Mouse (Mus musculus): ENCODE data around the gene Tsc22d1.

Tsc22d1 gene

GRCm38 (mm10) chr14:76518217-76518616, 103.5 kb downstream of the Tsc22d1 start:
- DNase-seq (ENCODE audit: low read depth, low spot score): no peak

- peak; percentile 76 for DNase-seq (ENCODE audit: low read depth, low spot score)
Measured at GRCm38 (mm10) chr14:76520606-76521005, 105.8 kb downstream of the Tsc22d1 start.

- DNase-seq (ENCODE audit: low read depth, low spot score): peak; percentile 71
Measured at GRCm38 (mm10) chr14:76521308-76521707, 106.5 kb downstream of the Tsc22d1 start.

- DNase-seq (ENCODE audit: low read depth, low spot score): no peak
Measured at GRCm38 (mm10) chr14:76523344-76523743, 108.6 kb downstream of the Tsc22d1 start.

GRCm38 (mm10) chr14:76526467-76526866, 111.7 kb downstream of the Tsc22d1 start:
- peak; percentile 86 for DNase-seq (ENCODE audit: low read depth, low spot score)

- peak; percentile 45 for DNase-seq (ENCODE audit: low read depth, low spot score)
Measured at GRCm38 (mm10) chr14:76527030-76527719, 112.4 kb downstream of the Tsc22d1 start.

- peak; percentile 51 for DNase-seq (ENCODE audit: low read depth, low spot score)
Measured at GRCm38 (mm10) chr14:76527758-76528313, 113.1 kb downstream of the Tsc22d1 start.

- peak; percentile 84 for DNase-seq (ENCODE audit: low read depth, low spot score)
Measured at GRCm38 (mm10) chr14:76528641-76529040, 113.9 kb downstream of the Tsc22d1 start.

GRCm38 (mm10) chr14:76531027-76531660, 116.4 kb downstream of the Tsc22d1 start:
- no peak for DNase-seq (ENCODE audit: low read depth, low spot score)

GRCm38 (mm10) chr14:76532257-76533169, 117.8 kb downstream of the Tsc22d1 start:
- DNase-seq (ENCODE audit: low read depth, low spot score): no peak

- DNase-seq (ENCODE audit: low read depth, low spot score): no peak
Measured at GRCm38 (mm10) chr14:76533170-76533815, 118.5 kb downstream of the Tsc22d1 start.

- DNase-seq (ENCODE audit: low read depth, low spot score): peak; percentile 57
Measured at GRCm38 (mm10) chr14:76535096-76535495, 120.3 kb downstream of the Tsc22d1 start.

- no peak for DNase-seq (ENCODE audit: low read depth, low spot score)
Measured at GRCm38 (mm10) chr14:76536921-76537320, 122.2 kb downstream of the Tsc22d1 start.

- DNase-seq (ENCODE audit: low read depth, low spot score): no peak
Measured at GRCm38 (mm10) chr14:76540005-76540670, 125.4 kb downstream of the Tsc22d1 start.

- no peak for DNase-seq (ENCODE audit: low read depth, low spot score)
Measured at GRCm38 (mm10) chr14:76541341-76541740, 126.6 kb downstream of the Tsc22d1 start.

GRCm38 (mm10) chr14:76544136-76544535, 129.4 kb downstream of the Tsc22d1 start:
- no peak for DNase-seq (ENCODE audit: low read depth, low spot score)

- peak; percentile 80 for DNase-seq (ENCODE audit: low read depth, low spot score)
Measured at GRCm38 (mm10) chr14:76555263-76556030, 140.7 kb downstream of the Tsc22d1 start.

- DNase-seq (ENCODE audit: low read depth, low spot score): peak; percentile 64
Measured at GRCm38 (mm10) chr14:76556031-76556851, 141.5 kb downstream of the Tsc22d1 start.

- DNase-seq (ENCODE audit: low read depth, low spot score): no peak
Measured at GRCm38 (mm10) chr14:76556852-76557208, 142.1 kb downstream of the Tsc22d1 start, which contains the start of gene Serp2. Gene Serp2, minus strand, starts transcription at chr14:76556889.

All from 3T3-L1 (cell line).